Mouse (Mus musculus): Measurements from ENCODE around the gene B430306N03Rik.

Gene B430306N03Rik

DNA sequence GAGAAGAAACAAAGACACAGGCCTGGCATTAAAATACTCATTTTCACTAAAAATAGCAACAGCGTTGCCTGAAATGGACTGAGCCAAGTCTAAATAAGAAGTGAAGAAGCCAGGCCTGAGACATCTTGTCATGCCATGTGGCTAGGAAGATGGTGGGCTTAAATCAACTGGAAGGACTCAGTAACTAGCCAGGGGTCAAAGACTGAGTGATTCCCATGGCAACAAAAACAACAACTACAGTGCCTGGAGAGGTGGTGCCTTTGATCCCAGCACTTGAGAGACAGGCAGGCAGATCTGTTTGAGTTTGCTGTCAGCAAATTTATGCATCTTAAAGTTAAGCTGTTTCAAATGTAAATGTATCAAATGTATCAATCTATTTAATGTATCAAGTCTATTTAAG is 24.3 kb downstream of the B430306N03Rik start:
- TF ChIP-seq GATA4 (IDR thresholded peaks at IDR 0.05; ENCODE audit: insufficient replicate concordance, low read length): no peak

DNA sequence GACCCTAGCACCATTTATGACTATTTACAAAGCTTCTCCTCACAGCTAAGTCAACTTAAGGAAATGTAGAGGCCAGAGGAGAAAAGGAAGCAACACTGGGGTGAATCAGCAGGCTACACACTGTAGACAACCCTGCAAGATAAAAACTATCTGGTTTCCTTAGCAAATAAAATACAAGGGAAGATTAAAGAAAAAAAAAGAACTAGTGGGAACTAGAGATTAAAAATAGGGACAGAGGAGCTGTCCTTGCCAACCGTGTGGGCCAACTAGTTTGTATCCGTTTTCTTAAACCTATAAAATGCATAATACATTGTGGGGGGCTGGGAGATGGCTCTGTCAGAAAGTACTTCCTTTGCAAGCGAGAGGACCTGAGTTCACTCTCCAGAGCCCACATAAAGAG is 26.0 kb downstream of the B430306N03Rik start:
- no peak for TF ChIP-seq GATA4 (IDR thresholded peaks at IDR 0.05; ENCODE audit: insufficient replicate concordance, low read length)

DNA sequence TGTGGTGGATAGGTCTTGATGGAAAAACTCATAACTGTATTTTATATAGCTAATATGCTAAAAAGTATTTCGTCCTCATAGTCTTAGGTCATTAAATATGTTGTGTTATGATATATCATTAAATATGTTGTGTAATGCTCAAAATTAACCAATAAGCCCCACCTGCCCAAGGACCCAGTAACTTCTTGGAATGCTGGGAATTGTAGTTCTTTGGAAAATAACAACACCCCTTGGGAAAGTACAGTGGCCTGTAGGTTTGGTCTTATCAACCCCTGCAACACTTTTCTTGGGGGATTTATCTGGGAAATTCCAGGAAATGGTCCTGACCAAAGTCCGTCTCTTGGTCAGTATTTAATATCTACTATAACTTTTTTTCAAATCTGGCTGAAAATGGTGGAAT is 27.1 kb downstream of the B430306N03Rik start:
- no peak for TF ChIP-seq GATA4 (IDR thresholded peaks at IDR 0.05; ENCODE audit: insufficient replicate concordance, low read length)

DNA sequence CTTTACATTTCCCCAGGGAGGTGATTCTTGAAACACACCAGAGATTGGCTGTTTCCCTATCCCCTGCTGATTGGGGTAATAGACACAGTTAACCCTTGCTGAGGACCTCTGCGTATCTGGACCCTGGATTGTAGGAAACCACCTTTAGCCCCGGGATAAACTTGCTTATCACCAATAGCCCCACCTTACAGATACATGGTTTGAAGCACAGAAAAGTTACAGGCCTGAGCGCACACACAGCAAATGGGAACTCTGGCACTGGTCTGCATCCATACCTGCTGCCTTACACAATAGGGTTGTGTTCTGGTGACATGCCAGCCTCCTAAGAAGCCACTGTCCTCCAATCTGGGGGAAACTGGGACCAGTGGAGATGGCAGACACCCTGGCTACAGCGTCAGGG is 29.9 kb downstream of the B430306N03Rik start:
- TF ChIP-seq GATA4 (IDR thresholded peaks at IDR 0.05; ENCODE audit: insufficient replicate concordance, low read length): no peak

DNA sequence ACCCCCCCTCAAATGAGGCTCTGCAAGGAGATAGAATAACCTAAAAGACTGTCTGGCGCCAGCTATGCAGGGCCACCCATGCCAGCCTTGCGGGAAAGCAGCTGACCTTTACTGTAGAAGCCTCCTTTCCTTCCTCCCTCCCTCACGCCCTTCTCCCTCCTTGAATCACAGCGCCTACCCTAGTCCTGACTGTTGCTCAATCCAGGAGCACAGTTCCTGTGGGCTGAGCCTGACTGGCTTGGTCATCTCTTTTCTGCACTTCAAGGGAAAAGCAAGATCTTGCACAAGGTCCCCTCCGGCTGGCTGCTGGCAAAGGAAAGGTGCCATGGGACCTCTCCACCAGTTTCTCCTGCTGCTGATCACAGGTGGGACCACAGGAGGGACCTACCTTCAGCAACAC is 30.3 kb downstream of the B430306N03Rik start, which contains the start of gene Trem2:
Gene Trem2 (plus strand): TSS at position 171 of the 400 bp plus-strand sequence.
- no peak for TF ChIP-seq GATA4 (IDR thresholded peaks at IDR 0.05; ENCODE audit: insufficient replicate concordance, low read length)

DNA sequence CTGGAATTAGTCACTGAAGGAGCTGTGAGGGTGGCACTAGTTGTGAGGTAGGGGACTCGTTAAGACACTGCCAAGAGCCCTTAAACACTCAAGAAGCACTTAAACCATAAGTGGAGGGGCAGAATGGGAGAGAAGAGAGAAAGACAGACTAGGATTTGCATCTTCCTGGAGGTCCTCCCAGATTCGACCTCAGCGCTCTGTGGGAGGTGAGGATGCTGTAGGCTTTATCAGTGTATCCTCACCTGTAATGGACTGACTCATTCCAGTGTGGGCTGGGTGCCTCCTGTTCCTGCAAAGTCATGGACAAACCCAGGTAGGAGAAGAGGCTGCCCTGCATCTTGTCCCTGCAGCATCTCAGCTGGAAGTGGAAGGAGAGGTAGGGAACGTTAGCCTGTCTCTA is 30.9 kb downstream of the B430306N03Rik start:
- TF ChIP-seq GATA4 (IDR thresholded peaks at IDR 0.05; ENCODE audit: insufficient replicate concordance, low read length): no peak

DNA sequence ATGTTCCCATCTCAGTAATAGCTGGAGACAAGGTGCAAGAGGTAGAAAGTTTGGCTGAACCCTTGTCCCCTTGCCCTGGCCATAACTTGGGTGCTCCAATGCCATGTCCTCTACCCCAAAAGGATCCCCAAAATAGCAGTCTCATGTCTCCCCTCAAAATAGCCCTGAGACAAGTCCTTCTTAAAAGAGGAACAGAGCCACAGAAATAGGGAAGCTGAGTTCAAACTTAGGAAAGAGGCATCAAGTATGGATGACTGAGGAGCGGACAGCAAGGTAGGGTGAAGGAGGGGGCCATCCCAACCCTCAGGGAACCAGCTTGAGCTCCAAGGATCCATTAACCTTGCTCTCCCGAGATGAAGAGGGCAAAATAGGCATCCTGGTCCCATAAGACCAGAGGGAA is 31.3 kb downstream of the B430306N03Rik start:
- TF ChIP-seq GATA4 (IDR thresholded peaks at IDR 0.05; ENCODE audit: insufficient replicate concordance, low read length): no peak

DNA sequence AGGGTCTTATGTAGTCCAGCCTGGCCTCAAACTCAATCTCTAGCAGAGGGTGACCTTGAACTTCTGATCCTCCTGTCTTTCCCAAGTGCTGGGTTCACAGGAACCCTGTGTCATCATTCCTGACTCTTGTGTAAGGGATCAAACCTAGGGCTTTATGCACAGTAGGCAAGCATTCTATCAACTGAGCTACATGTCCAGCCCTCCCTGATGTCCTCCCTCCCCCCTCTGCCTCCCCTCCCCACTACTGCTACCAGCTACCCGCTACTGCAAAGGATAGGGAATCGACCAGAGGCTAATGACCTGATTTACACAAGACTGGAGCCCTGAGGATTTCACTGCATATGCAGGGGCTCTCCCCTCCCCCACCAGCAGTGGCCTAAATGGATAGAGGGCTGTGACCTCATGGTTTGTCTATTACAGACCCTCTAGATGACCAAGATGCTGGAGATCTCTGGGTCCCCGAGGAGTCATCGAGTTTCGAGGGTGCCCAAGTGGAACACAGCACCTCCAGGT is 34.8 kb downstream of the B430306N03Rik start:
- TF ChIP-seq GATA4 (IDR thresholded peaks at IDR 0.05; ENCODE audit: insufficient replicate concordance, low read length): no peak

DNA sequence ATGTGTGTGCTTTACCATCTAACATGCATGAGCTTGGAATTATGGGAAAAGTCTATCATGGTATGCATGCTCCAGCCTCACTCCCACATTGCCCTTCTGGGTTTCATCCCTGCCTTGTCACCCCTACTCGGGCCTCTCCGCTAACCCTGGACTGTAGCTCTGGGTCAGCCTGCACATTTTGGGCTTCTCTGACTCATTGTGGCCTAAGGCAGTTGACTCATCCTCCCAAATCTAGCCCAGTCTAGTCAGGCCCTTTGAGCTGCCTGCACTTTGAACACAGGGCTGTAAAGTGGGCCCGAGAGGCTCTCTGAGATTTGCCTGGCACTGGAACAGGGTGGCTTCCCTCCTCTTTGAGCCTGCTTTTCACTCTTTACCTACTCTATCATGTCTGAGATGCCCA is 39.9 kb downstream of the B430306N03Rik start:
- TF ChIP-seq GATA4 (IDR thresholded peaks at IDR 0.05; ENCODE audit: insufficient replicate concordance, low read length): no peak

DNA sequence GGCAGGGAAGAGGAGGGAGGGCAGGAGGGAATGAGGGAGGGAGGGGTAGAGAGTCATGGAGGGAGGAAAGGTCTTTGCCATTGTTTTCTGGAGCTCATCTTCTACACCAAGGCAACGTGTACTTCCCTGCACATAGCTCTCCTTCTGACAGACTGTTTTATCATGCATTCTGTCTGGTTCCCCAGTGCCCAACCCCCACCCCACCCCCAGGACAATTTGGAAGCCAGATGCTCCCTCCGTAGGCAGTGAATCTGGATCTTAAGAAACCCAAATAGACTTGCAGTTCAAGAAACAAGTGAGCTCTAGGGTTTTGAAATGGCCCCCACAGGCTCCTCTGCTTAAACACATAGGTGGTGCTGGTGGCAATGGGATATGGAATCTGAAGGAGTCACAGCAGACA is 42.0 kb downstream of the B430306N03Rik start:
- TF ChIP-seq GATA4 (IDR thresholded peaks at IDR 0.05; ENCODE audit: insufficient replicate concordance, low read length): no peak

DNA sequence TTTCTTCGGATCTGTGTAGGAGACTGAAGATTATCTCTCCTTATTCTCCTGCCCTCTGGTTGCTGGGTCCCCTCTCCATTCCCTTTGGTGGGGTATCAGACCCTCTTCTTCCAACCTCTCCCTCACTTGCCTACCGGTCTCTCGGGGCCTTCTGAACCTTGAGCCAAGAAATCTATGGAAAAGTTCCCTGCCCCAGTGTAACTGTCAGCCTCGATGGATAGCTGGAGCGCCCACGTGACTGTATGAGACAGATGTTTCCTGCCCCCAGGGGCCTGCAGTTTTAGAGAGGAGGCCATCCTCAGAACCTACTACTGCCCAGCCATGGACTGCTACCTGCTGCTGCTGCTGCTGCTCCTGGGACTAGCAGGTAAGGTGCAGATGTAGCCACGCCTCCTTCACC is 43.7 kb downstream of the B430306N03Rik start, which contains the start of gene Treml1:
Gene Treml1 (plus strand): TSS at position 301 of the 400 bp plus-strand sequence.
- TF ChIP-seq GATA4 (IDR thresholded peaks at IDR 0.05; ENCODE audit: insufficient replicate concordance, low read length): no peak

DNA sequence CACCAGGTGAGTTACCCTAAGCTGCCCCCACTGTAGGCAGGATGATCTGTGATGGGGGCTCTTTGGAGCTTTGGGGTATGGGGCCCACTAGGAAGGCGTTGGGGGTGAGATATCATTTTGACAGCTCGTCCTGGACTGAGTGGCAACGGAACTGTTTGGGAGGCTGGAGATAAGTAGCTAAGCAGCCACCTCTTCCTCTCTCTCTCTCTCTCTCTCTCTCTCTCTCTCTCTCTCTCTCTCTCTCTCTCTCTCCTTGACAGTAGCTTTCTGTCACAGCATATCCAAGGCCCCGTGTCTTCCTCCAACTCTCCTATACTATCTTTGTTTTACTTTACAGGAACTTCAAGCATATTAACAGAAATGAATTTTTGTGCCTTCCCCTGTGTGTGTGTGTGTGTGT is 44.5 kb downstream of the B430306N03Rik start:
- TF ChIP-seq GATA4 (IDR thresholded peaks at IDR 0.05; ENCODE audit: insufficient replicate concordance, low read length): no peak

DNA sequence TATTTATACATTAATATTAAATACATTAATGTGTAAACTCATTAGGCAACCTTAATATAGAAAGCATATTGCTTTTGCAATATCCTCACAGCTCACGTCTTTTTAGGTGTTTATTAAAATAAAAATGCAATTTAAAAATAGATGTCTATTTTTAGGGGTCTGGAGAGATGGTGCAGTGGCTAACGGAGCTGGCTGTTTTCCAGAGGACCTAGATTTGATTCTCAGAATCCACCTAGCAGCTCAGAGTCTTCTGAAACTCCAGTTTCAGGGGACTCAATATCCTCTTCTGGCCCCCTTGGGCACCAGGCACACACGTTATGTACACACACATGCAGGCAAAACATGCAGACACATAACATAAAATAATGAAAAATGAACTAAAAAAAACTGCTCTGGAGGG is 46.4 kb downstream of the B430306N03Rik start:
- no peak for TF ChIP-seq GATA4 (IDR thresholded peaks at IDR 0.05; ENCODE audit: insufficient replicate concordance, low read length)

DNA sequence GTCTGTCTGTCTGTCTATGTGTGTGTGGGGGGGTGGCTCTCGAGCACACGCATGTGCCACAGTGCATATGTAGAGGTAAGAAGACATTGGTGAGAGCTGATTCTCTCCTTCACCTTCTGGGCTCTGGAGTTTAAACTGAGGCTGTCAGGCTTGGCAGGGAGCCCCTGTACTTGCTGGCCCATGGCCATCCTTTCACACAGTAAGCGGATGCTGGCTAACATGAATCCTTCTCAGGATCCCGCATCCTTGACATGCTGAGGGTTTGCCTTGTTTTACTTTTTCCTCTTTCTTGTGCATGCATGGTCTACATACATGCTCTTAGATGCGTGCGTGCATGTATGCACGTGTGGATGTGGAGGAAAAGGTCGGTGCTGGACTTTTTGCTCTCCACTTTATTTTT is 47.0 kb downstream of the B430306N03Rik start:
- TF ChIP-seq GATA4 (IDR thresholded peaks at IDR 0.05; ENCODE audit: insufficient replicate concordance, low read length): no peak

DNA sequence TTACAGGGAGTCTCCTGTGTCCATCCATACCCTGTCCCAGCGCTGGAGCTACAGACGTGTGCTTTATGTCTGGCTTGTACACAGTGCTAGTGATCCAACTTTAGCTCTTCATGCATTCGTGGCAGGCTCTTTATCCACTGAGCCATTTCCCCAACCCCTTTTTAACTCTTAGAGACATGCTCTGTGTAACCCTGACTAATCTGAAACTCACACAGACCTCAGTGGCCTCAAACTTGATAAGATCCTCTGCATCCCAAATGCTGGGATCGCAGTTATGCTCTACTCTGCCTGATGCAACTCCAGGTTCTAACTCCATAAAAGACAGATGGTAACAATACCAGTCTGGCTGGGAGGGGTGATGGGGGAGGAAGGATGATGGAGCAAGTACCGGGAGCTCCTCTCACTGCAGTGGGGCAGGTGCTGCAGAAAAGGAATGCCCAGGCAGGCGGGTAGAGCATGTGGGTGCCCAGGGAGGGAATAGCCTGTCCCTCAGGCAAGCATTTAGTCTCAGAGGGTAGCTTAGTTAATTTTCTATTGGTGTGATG is 47.6 kb downstream of the B430306N03Rik start:
- no peak for TF ChIP-seq GATA4 (IDR thresholded peaks at IDR 0.05; ENCODE audit: insufficient replicate concordance, low read length)

DNA sequence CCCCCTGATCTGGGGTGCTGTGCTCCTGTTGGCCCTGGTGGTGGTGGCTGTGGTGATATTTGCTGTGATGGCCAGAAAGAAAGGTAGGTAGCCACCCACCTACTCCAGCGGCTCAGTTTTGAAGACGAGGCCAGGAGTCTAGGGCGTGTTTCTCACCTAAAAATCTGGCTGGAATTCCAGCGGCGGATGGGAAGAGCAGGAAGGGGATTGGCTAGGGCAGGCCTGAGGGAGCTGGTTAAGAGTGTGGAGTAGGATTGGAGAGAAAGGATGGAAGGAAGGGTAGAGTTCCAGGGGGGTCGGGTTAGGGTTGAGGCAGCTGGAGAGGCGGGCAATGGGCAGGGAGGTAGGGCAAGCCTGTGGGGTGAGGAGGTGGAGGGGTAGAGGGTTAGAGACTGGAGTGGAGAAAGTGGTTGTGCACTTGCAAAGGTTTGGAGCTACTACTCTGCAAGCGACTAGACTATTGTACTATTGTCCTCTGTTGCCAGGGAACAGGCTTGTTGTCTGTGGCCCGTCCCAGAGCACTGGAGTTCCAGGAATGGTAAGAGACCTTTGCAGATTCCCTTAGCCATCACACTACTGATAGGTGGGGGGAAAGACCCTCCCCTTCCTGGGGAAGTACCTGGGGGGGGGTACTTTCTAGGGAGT is 49.7 kb downstream of the B430306N03Rik start:
- no peak for TF ChIP-seq GATA4 (IDR thresholded peaks at IDR 0.05; ENCODE audit: insufficient replicate concordance, low read length)

DNA sequence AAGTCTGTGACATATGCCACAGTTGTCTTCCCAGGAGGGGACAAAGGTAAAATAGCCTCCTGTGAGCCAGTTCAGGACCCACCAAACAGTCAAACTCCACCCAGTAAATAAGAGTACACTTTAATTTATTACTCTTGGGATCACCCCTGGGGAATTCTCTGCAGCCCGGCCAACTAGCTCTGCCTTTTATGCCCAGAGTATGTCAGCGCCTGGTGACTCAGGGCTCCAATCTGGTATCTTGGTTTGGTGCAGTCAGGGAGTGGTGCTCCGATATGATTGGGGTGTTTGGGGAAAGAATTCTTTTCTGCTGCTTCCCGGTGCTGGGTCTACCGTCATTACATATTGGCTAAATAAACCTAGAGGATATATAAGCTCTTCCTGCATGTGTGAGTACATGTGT is 50.9 kb downstream of the B430306N03Rik start:
- TF ChIP-seq GATA4 (IDR thresholded peaks at IDR 0.05; ENCODE audit: insufficient replicate concordance, low read length): no peak

Measured in liver, adult (tissue).